Mouse (Mus musculus) heart, postnatal 0 days (tissue): Measurements from ENCODE around the gene Syne2. TPM values are rescaled to one million over a fixed set of nuclear protein-coding genes. Genes with fewer than 3 reads are reported as not detected.
A peak's percentile ranks its signal among the peaks of the same experiment; 100 is the strongest.

Experiments
- ATAC-seq: fragments of 200-750 bp; cut with Nextera tagmentation; 2 replicates; pipeline ENCODE4 v1.8.0; 2017; ENCODE audit warnings: low read depth, moderate number of reproducible peaks, moderate library complexity; ENCODE audit not compliant: insufficient read depth
- DNase-seq: peaks from one replicate; pipeline ENCODE4 v3.0.0-alpha.2; 2016; ENCODE audit warnings: low spot score
- H3K27ac ChIP-seq: fragments of 300-500 bp; sonication (generic); 2 replicates; pipeline ENCODE4 v1.5.1; 2014; ENCODE audit warnings: low read depth, mild to moderate bottlenecking
- H3K27me3 ChIP-seq: fragments of 300-500 bp; sonication (generic); 2 replicates; pipeline ENCODE4 v1.6.1; 2014; ENCODE audit warnings: low read length, mixed read lengths; ENCODE audit not compliant: control insufficient read depth, insufficient read depth
- H3K36me3 ChIP-seq: fragments of 300-500 bp; sonication (generic); replicated peaks from 2 replicates; pipeline ENCODE4 v1.6.1; 2014; ENCODE audit warnings: low read length, mixed read lengths; ENCODE audit not compliant: control insufficient read depth, insufficient read depth
- H3K4me1 ChIP-seq: fragments of 300-500 bp; sonication (generic); 2 replicates; pipeline ENCODE4 v1.6.1; 2014; ENCODE audit warnings: antibody characterized with exemption; ENCODE audit not compliant: control insufficient read depth, insufficient read depth
- H3K4me2 ChIP-seq: fragments of 300-500 bp; sonication (generic); 2 replicates; pipeline ENCODE4 v1.6.1; 2014; ENCODE audit warnings: low read depth, mild to moderate bottlenecking, low read length, moderate library complexity
- H3K4me3 ChIP-seq: fragments of 300-500 bp; sonication (generic); 2 replicates; pipeline ENCODE4 v1.5.1; 2014; ENCODE audit warnings: low read depth, low read length
- H3K9ac ChIP-seq: fragments of 300-500 bp; sonication (generic); replicated peaks from 2 replicates; pipeline ENCODE4 v1.6.1; 2014; ENCODE audit warnings: low read depth, low read length, mixed read lengths
- H3K9me3 ChIP-seq: fragments of 300-500 bp; sonication (generic); replicated peaks from 2 replicates; pipeline ENCODE4 v1.6.1; 2016; ENCODE audit warnings: low read length; ENCODE audit not compliant: control insufficient read depth
- CTCF ChIP-seq: IDR thresholded peaks from 2 replicates; pipeline ENCODE4 v1.5.1; 2016; ENCODE audit warnings: antibody characterized with exemption, control low read depth, low read depth
- EP300 ChIP-seq: IDR thresholded peaks from 2 replicates; pipeline ENCODE4 v1.6.1; 2016; ENCODE audit warnings: antibody characterized with exemption, low read depth
- WGBS: fragments of 180-500 bp; shearing (Covaris S2); extraction: QIAGEN DNeasy Blood & Tissue Kit; methylation state at CpG from one replicate; pipeline ENCODE4 v1.1.7; 2014; 5-methylcytosine and 5-hydroxymethylcytosine counted together
- polyA plus RNA-seq: library from polyadenylated mRNA; unstranded; fragments of >200 nt; fragmentation: Nextera tagmentation; extraction: Ambion mirVana; gene quantifications from 2 replicates; pipeline ENCODE4 v1.2.1, GENCODE M21; 2015
- total RNA-seq: library from RNA; depleted of rRNA; stranded (reverse); fragments of >200 nt; gene quantifications from 2 replicates; pipeline ENCODE4 v1.2.3, GENCODE M21; 2014; ENCODE audit warnings: low replicate concordance

Gene Syne2
- total and polyA plus RNA-seq, 2 experiments from 2014 or later: 22.9 to 34.7 TPM

GRCm38 (mm10) chr12:76073981-76074380 is 256.0 kb downstream of the Syne2 start:
- no peak for TF ChIP-seq EP300
- TF ChIP-seq CTCF: no peak
- ATAC-seq (no peak), DNase-seq (no peak)
- Histone ChIP-seq H3K36me3 (peaks cover 45% of the 10 kb centered on the region), H3K4me3 (no peak overlapping the region), H3K4me2 (no peak overlapping the region), H3K27me3 (no peaks in the 10 kb centered on the region), H3K9ac (no peak overlapping the region), H3K4me1 (no peaks in the 10 kb centered on the region; the same call in 1 of the 2 replicates), H3K9me3 (no peaks in the 10 kb centered on the region), H3K27ac (no peak overlapping the region)
- 85% methylated on average over 7 of the region's 7 CpGs for WGBS

GRCm38 (mm10) chr12:76080876-76081556 is 263.1 kb downstream of the Syne2 start:
- WGBS: 52% methylated on average over 14 of the region's 14 CpGs
- no peaks in the 10 kb centered on the region for H3K9me3 ChIP-seq

GRCm38 (mm10) chr12:76081557-76082211 is 263.8 kb downstream of the Syne2 start:
- Histone ChIP-seq H3K4me1 (no peaks in the 10 kb centered on the region; the same call in 1 of the 2 replicates), H3K27ac (no peak overlapping the region), H3K27me3 (no peaks in the 10 kb centered on the region), H3K36me3 (peaks cover 10% of the 10 kb centered on the region; the same call in 1 of the 2 replicates), H3K4me2 (peak overlapping the region; percentile 60), H3K4me3 (peak overlapping the region; percentile 35), H3K9me3 (no peaks in the 10 kb centered on the region), H3K9ac (peak overlapping the region; percentile 32; the same call in 1 of the 2 replicates)
- 11% methylated on average over 22 of the region's 22 CpGs for WGBS
- ATAC-seq (peak; percentile 78), DNase-seq (no peak)
- TF ChIP-seq EP300: no peak
- TF ChIP-seq CTCF: no peak

More at GRCm38 (mm10) chr12:76080876-76081556, 263.1 kb downstream of the Syne2 start:
- 0 out of 2 replicates have a peak overlapping the region, but pooled peaks have one; percentile 35 for H3K4me3 ChIP-seq
- H3K9ac ChIP-seq: no peak overlapping the region; the same call in 1 of the 2 replicates
- TF ChIP-seq EP300 (no peak), CTCF (no peak)
- DNase-seq (no peak), ATAC-seq (no peak)
- H3K4me2 ChIP-seq: peak overlapping the region; percentile 60
- no peaks in the 10 kb centered on the region for H3K27me3 ChIP-seq
- H3K4me1 ChIP-seq: no peaks in the 10 kb centered on the region; the same call in 1 of the 2 replicates
- peaks cover 13% of the 10 kb centered on the region; the same call in 1 of the 2 replicates for H3K36me3 ChIP-seq
- no peak overlapping the region for H3K27ac ChIP-seq

GRCm38 (mm10) chr12:76085066-76085465 is 267.1 kb downstream of the Syne2 start:
- H3K27ac ChIP-seq: no peak overlapping the region

GRCm38 (mm10) chr12:76085956-76086905 is 268.3 kb downstream of the Syne2 start:
- Histone ChIP-seq H3K9me3 (no peaks in the 10 kb centered on the region), H3K9ac (no peak overlapping the region), H3K4me3 (no peak overlapping the region), H3K4me2 (no peak overlapping the region), H3K4me1 (no peaks in the 10 kb centered on the region), H3K36me3 (peaks cover 8% of the 10 kb centered on the region), H3K27me3 (no peaks in the 10 kb centered on the region), H3K27ac (no peak overlapping the region)
- 78% methylated on average over 15 of the region's 15 CpGs for WGBS
- TF ChIP-seq EP300: no peak
- TF ChIP-seq CTCF: no peak
- ATAC-seq (no peak), DNase-seq (no peak)

More at GRCm38 (mm10) chr12:76085066-76085465, 267.1 kb downstream of the Syne2 start:
- no peak for DNase-seq
- no peak overlapping the region for H3K9ac ChIP-seq
- no peak overlapping the region for H3K4me2 ChIP-seq
- WGBS: 83% methylated on average over 9 of the region's 9 CpGs
- no peaks in the 10 kb centered on the region for H3K9me3 ChIP-seq
- no peaks in the 10 kb centered on the region for H3K27me3 ChIP-seq
- H3K4me3 ChIP-seq: no peak overlapping the region
- no peak for ATAC-seq
- no peak for TF ChIP-seq EP300
- TF ChIP-seq CTCF: no peak
- H3K36me3 ChIP-seq: peaks cover 8% of the 10 kb centered on the region
- no peaks in the 10 kb centered on the region; the same call in 1 of the 2 replicates for H3K4me1 ChIP-seq
